23 mouse cellular contexts compared by ENCODE assay signal in genomic region chr8:103324016-103324665, GRCm38 (mm10).
DNase-seq lines count a peak whose midpoint lies in the region; ATAC-seq and TF ChIP-seq lines count a peak whose summit lies in the region.
"Had no signal": no experiment of that assay in that cellular context is flagged by ENCODE, and none has a peak within 500 bp of the region (broad histone marks: within the 10 kb centered on the region; RNA-seq: fewer than 3 reads in every experiment).

No protein-coding gene starts in this region.

- H3K4me3 ChIP-seq in left cerebral cortex, adult 2 months = no peak overlapping the region
- no peak overlapping the region for H3K4me3 ChIP-seq in intestine, embryonic 16.5 days (ENCODE audit: low read length)
- H3K4me3 ChIP-seq: embryonic facial prominence, embryonic 10.5 days; embryonic facial prominence, embryonic 12.5 days; forebrain, embryonic 13.5 days; forebrain, embryonic 15.5 days had no signal

- H3K36me3 ChIP-seq in intestine, embryonic 16.5 days (ENCODE audit: control insufficient read depth, insufficient read depth, low read length) = no peaks in the 10 kb centered on the region
- H3K36me3 ChIP-seq: embryonic facial prominence, embryonic 10.5 days; embryonic facial prominence, embryonic 12.5 days; forebrain, embryonic 15.5 days had no signal

- TF ChIP-seq CTCF in left cerebral cortex, adult 2 months (IDR thresholded peaks at IDR 0.05) = peak; percentile 2; the same call in 1 of the 2 replicates

- ATAC-seq in intestine, embryonic 16.5 days = no peak
- ATAC-seq: activated CD4-positive, CD25-positive, alpha-beta regulatory T cell, adult 4 months; forebrain, embryonic 13.5 days; forebrain, embryonic 15.5 days; forebrain, postnatal 0 days; Patski had no signal

- H3K27me3 ChIP-seq in intestine, embryonic 16.5 days (replicated peaks; ENCODE audit: control insufficient read depth, insufficient read depth, low read length) = no peaks in the 10 kb centered on the region
- H3K27me3 ChIP-seq: embryonic facial prominence, embryonic 12.5 days; Patski had no signal

- DNase-seq in heart, adult 11 months = peak; percentile 7
- no peak for DNase-seq in heart, adult 9 months (ENCODE audit: low spot score in 2 of 2)
- no peak for DNase-seq in left cerebral cortex, adult 2 months (ENCODE audit: extremely low spot score in 1 of 2, low spot score in 2 of 2)
- no peak for DNase-seq in left cerebral cortex, adult 18-20 months (ENCODE audit: low spot score in 2 of 2)
- DNase-seq in adipocyte (ENCODE audit: low spot score) = peak; percentile 35
- DNase-seq: adrenal gland, adult 2 months; adrenal gland, postnatal 10 days; adrenal gland, postnatal 25 days; cerebellum, adult 11 months; cerebellum, adult 18-20 months; cerebellum, adult 8-10 months; cerebellum, adult 9-11 months; cerebellum, postnatal 14 days; cerebellum, postnatal 36 days; embryo, embryonic 11 days; forebrain, postnatal 0 days had no signal

- H3K4me1 ChIP-seq in intestine, embryonic 16.5 days (ENCODE audit: control insufficient read depth, insufficient read depth, low read length) = no peaks in the 10 kb centered on the region
- H3K4me1 ChIP-seq: embryonic facial prominence, embryonic 10.5 days; embryonic facial prominence, embryonic 12.5 days; forebrain, embryonic 13.5 days; forebrain, embryonic 15.5 days had no signal

- H3K27ac ChIP-seq in left cerebral cortex, adult 2 months = no peak overlapping the region
- H3K27ac ChIP-seq in intestine, embryonic 16.5 days (ENCODE audit: low read length) = no peak overlapping the region
- H3K27ac ChIP-seq: embryonic facial prominence, embryonic 10.5 days; embryonic facial prominence, embryonic 12.5 days; forebrain, embryonic 13.5 days; forebrain, embryonic 15.5 days had no signal

- no peaks in the 10 kb centered on the region for H3K9me3 ChIP-seq in intestine, embryonic 16.5 days (ENCODE audit: control insufficient read depth, low read length)
- H3K9me3 ChIP-seq: embryonic facial prominence, embryonic 10.5 days; embryonic facial prominence, embryonic 12.5 days; forebrain, embryonic 13.5 days; forebrain, embryonic 15.5 days had no signal

- intact Hi-C loops in left cerebral cortex, adult 2 months (cut with DNase I) = no loop called here

- no peak overlapping the region for H3K4me2 ChIP-seq in intestine, embryonic 16.5 days (ENCODE audit: low read depth, low read length)
- H3K4me2 ChIP-seq: embryonic facial prominence, embryonic 12.5 days; forebrain, embryonic 13.5 days; forebrain, embryonic 15.5 days had no signal

- no peak overlapping the region for H3K9ac ChIP-seq in intestine, embryonic 16.5 days (ENCODE audit: low read depth, low read length)
- H3K9ac ChIP-seq: embryonic facial prominence, embryonic 12.5 days; forebrain, embryonic 13.5 days; forebrain, embryonic 15.5 days; forebrain, postnatal 0 days had no signal

Comparison
In these comparisons a context has a peak if more than half of its experiments do, and no peak if none do; other contexts are left out.
1. DNase-seq: peak in heart, adult 11 months (single experiment) and adipocyte (single experiment); none in heart, adult 9 months (0 of 2), left cerebral cortex, adult 2 months (0 of 2) and left cerebral cortex, adult 18-20 months (0 of 2).